Mouse (Mus musculus): Measurements from ENCODE around the gene Cav3. TPM values are rescaled to one million over a fixed set of nuclear protein-coding genes. Genes with fewer than 3 reads are reported as not detected.

Cav3 gene
- polyA plus RNA-seq (2015; fragmentation: Nextera tagmentation; extraction: Ambion mirVana) = not detected in 2 replicates

DNA sequence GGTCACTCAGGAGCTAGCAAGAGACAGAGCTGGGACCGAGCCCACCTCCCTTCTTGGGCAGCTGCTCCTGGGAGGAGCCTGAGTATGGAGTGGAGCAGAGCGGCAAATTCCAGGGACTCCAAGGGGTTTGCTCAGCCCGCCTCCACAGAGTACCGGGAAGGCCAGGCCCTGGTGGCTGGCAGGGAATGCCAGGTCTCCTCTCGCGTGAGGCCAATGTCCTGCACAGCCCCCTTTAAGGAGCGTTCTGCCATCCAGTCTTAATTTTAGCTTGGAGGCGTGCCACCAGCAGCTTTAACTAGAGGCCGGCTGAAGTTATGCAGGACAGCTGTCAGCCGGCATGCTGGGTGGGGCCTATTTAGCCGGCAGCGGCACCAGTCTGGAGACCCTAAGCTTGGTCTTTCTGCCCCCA, at the start of gene Cav3:
Gene Cav3 (plus strand): TSS at position 165 of the 409 bp plus-strand sequence.
- no peak within 1 kb of the TSS for H3K9ac ChIP-seq (replicated peaks)
- ATAC-seq (replicated peaks) = no peak
- no peak within 1 kb of the TSS for H3K4me3 ChIP-seq
- H3K4me1 ChIP-seq = no peaks in the 10 kb centered on the region
- H3K27me3 ChIP-seq = no peaks in the 10 kb centered on the region
- no peaks in the 10 kb centered on the region for H3K9me3 ChIP-seq
- H3K36me3 ChIP-seq = no peaks in the 10 kb centered on the region
- H3K4me2 ChIP-seq (replicated peaks) = no peak within 1 kb of the TSS
- 68% methylated on average over 12 of the region's 12 CpGs for WGBS
- H3K27ac ChIP-seq (replicated peaks) = no peak within 1 kb of the TSS

DNA sequence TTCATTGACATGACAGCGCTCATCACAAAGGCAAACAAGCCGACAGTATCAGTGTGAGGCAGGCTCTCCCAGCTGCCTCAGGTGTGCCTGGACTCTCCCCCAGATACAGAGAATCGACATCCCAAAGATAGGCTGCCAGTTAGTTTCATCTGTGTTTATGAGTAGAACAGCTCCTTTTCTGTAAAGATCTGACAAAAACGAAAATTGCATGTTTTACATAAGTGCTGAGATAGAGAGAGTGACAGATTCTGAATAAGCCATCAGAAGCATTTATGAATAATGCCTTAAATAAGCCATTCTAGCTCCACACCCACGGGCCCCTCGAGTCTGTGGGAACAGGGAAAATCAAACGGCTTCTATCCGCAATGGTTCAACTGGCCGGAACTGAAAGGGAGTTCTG, 40.0 kb upstream of the Cav3 start:
- H3K27ac ChIP-seq (replicated peaks) = peak overlapping the region; percentile 45; the same call in 1 of the 2 replicates
- no peak overlapping the region for H3K4me2 ChIP-seq (replicated peaks)
- H3K36me3 ChIP-seq = no peaks in the 10 kb centered on the region
- H3K4me1 ChIP-seq = peaks cover 2% of the 10 kb centered on the region; the same call in 1 of the 2 replicates
- ATAC-seq (replicated peaks) = 0 out of 2 replicates have a peak, but pooled peaks have one; percentile 23
- H3K27me3 ChIP-seq = no peaks in the 10 kb centered on the region
- no peaks in the 10 kb centered on the region for H3K9me3 ChIP-seq
- WGBS = 69% methylated on average over 9 of the region's 9 CpGs
- H3K9ac ChIP-seq (replicated peaks) = 0 out of 2 replicates have a peak overlapping the region, but pooled peaks have one; percentile 7
- no peak overlapping the region for H3K4me3 ChIP-seq

DNA sequence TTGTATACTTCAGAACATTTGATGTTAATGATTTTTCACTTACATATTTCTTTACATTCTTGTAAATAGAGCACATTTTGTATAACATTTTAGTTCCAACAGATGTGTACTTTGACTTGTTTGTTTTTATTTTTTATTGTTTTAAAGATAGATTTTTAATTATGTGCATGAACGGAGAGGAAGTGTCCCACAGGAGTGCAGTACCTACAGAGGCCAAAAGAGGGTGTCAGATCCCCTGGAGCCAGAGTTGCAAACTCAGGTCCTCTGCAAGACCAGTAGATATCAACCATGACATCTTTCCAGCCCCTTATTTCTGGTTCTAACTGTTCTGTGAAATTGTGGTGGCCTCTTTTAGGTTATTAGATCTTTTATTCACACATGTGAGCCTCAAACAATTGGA, 38.4 kb upstream of the Cav3 start:
- Histone ChIP-seq H3K4me2 (replicated peaks) (no peak overlapping the region), H3K4me1 (peaks cover 2% of the 10 kb centered on the region; the same call in 1 of the 2 replicates), H3K27ac (replicated peaks) (no peak overlapping the region), H3K9ac (replicated peaks) (no peak overlapping the region), H3K4me3 (no peak overlapping the region), H3K27me3 (no peaks in the 10 kb centered on the region), H3K36me3 (no peaks in the 10 kb centered on the region), H3K9me3 (no peaks in the 10 kb centered on the region)
- ATAC-seq (replicated peaks) = no peak
- 91% methylated on average over 1 of the region's 1 CpGs for WGBS

DNA sequence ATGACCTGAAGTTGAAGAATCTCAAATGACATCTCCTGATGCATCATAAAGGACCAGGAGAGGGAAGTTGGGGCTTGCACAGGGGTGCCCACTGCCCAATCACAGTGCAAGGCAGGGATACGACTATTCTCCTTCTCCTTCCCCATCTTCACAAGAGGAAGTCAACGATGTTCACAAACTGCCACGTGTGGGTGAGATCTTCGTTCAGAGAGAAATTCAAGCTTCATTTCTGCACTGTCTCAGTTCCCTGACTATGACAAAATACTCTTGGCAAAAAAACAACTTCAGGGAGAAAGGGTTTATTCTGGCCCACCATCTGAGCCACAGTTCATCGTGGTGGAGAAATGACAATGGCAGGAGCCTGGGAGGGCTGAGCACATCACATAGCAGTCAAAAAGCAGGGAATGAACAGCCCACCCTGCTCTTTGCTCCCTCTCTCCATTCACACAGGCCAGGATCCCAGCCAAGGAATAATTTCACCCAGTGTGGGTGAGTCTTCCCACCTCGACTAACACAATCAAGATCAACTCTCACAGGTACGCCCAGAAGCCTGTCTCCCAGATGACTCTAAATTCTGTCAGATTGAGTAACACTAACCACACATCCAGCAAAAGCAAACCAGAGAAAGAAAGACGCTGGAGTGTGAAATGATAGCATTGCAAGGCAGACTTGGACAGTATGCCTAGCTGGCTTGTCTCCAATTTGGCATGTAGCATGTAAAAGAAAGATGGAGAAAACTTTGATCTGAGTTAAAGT, 35.4 kb upstream of the Cav3 start:
- H3K27ac ChIP-seq (replicated peaks) = no peak overlapping the region
- H3K9ac ChIP-seq (replicated peaks) = no peak overlapping the region
- WGBS = 76% methylated on average over 8 of the region's 8 CpGs
- peaks cover 2% of the 10 kb centered on the region; the same call in 1 of the 2 replicates for H3K4me1 ChIP-seq
- no peak overlapping the region for H3K4me3 ChIP-seq
- H3K9me3 ChIP-seq = no peaks in the 10 kb centered on the region
- H3K4me2 ChIP-seq (replicated peaks) = no peak overlapping the region
- no peaks in the 10 kb centered on the region for H3K36me3 ChIP-seq
- peak; percentile 55; the same call in 1 of the 2 replicates for ATAC-seq (replicated peaks)
- H3K27me3 ChIP-seq = no peaks in the 10 kb centered on the region

DNA sequence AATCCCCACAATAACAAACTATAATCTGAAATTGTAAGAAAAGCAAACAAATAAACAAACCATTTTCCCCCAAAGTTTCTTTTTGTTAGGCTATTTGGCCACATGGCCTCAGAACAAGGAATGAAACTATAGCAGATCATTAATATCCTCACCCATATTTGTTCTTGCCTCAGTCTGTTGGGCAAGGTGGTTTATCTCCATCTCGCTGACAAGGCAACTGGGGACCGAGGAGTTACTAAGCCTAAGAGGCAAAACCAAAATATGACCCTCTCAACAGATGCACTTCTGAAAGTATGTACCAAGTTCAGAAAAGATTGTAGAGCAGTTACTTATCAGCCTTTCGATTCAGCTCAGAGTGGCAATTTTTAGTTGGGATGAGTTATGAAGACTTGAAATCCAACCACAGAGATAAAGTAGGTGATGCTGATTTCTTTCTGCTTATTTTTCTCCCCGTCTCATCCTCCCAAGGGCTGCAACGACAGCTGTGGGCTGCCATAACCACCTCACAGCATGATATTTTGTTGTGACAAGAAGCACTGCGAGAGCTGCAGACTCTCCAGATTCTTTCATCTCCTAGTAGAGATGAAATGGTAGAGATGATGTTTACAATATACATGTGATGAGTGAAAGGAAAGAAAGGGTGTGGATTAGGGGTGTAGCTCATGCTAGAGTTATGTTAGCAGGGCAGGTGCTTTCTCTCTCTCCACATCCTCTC, 33.1 kb upstream of the Cav3 start:
- Histone ChIP-seq H3K4me1 (no peaks in the 10 kb centered on the region), H3K27ac (replicated peaks) (no peak overlapping the region), H3K4me2 (replicated peaks) (no peak overlapping the region), H3K27me3 (no peaks in the 10 kb centered on the region), H3K4me3 (no peak overlapping the region), H3K36me3 (no peaks in the 10 kb centered on the region), H3K9ac (replicated peaks) (no peak overlapping the region), H3K9me3 (no peaks in the 10 kb centered on the region)
- ATAC-seq (replicated peaks) = no peak
- WGBS = 73% methylated on average over 6 of the region's 6 CpGs

DNA sequence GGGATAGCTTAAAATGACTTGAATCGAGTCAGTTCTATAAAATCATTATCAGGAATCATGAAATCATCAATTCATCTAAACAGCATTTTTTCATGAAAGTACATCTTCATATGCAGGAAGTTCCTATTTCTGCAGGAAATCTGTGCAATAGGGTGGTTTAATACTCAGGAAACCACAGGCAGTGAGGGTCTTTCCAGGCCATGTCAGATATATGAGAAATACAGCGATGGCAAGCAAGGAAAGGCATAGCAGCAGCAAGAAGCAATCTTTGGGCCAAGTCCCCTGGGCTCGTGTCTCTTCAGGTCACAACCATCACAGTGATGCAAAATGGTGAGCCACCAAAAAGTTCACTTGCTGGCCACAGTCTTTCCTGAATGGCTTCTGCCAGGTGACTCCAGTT, 13.6 kb upstream of the Cav3 start:
- no peak overlapping the region for H3K4me3 ChIP-seq
- WGBS = 91% methylated on average over 3 of the region's 3 CpGs
- H3K4me1 ChIP-seq = no peaks in the 10 kb centered on the region
- no peak overlapping the region for H3K4me2 ChIP-seq (replicated peaks)
- no peaks in the 10 kb centered on the region for H3K36me3 ChIP-seq
- no peaks in the 10 kb centered on the region for H3K9me3 ChIP-seq
- H3K27me3 ChIP-seq = no peaks in the 10 kb centered on the region
- ATAC-seq (replicated peaks) = no peak
- no peak overlapping the region for H3K27ac ChIP-seq (replicated peaks)
- H3K9ac ChIP-seq (replicated peaks) = no peak overlapping the region

DNA sequence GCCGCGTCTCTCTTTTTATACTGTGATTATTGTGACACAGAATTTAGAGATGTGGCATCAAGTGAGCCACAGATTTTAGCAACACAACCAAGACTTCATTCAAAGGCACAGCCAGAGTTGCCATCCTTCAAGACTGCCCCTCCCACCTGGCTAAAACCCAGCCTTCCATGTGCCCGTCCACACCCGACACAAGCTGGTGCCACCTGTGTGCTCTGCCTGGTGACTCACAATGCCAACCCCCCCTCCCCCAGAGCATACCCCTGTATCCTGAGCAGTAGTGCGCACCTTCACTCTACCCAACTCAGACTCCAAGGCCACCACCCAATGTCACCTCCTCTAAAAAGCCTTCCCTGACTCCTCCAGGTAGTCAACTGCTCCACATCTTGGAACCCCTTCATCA, 2.2 kb downstream of the Cav3 start:
- no peak overlapping the region for H3K4me2 ChIP-seq (replicated peaks)
- H3K4me1 ChIP-seq = no peaks in the 10 kb centered on the region
- H3K9ac ChIP-seq (replicated peaks) = no peak overlapping the region
- H3K27ac ChIP-seq (replicated peaks) = no peak overlapping the region
- H3K4me3 ChIP-seq = no peak overlapping the region
- no peaks in the 10 kb centered on the region for H3K36me3 ChIP-seq
- WGBS = 87% methylated on average over 5 of the region's 5 CpGs
- no peak for ATAC-seq (replicated peaks)
- no peaks in the 10 kb centered on the region for H3K27me3 ChIP-seq
- no peaks in the 10 kb centered on the region for H3K9me3 ChIP-seq

DNA sequence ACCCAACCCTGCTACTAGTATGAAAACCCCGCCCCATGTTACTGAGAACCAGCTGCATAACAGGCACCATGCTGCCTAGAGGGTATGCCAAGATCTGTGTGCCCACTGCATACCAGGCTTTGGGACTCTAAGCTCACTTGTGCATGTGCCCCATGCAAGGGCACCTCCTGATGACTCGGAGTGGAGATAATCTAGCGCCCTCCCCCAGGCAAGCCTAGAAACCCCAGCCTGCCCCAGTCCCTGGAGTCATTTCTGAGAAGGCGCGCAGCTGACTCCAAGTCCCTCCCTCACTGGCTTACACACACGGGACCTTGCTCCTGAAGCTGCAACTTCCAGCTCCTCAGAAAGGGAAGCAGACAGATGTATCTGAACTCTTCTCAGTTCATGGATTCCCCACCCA, 4.0 kb downstream of the Cav3 start:
- ATAC-seq (replicated peaks) = no peak
- no peak overlapping the region for H3K4me3 ChIP-seq

DNA sequence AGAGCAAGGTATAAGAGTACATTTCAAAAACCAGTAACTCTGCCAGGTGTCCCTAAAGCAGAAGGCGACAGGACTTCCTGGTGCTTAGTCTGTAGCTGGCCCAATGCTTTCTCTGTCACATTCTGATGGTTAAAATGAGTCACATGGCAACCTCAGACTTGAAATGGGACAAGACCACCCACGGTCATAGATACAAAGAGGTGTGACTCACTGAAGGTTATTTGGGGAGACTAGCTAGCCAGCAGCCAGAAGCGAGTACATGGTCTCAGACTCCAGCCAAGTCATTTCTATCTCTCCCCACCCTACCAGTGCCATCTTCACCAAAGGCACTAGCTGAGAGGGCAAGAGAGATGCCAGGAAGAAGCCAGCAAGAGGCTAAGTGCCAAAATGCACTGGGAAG, 6.1 kb downstream of the Cav3 start:
- Histone ChIP-seq H3K4me2 (replicated peaks) (no peak overlapping the region), H3K27me3 (no peaks in the 10 kb centered on the region), H3K4me3 (no peak overlapping the region), H3K36me3 (no peaks in the 10 kb centered on the region), H3K27ac (replicated peaks) (no peak overlapping the region), H3K4me1 (no peaks in the 10 kb centered on the region), H3K9ac (replicated peaks) (no peak overlapping the region), H3K9me3 (no peaks in the 10 kb centered on the region)
- no peak for ATAC-seq (replicated peaks)
- 87% methylated on average over 3 of the region's 3 CpGs for WGBS

More for the DNA sequence above, 4.0 kb downstream of the Cav3 start:
- WGBS = 86% methylated on average over 6 of the region's 6 CpGs
- no peaks in the 10 kb centered on the region for H3K36me3 ChIP-seq
- no peak overlapping the region for H3K27ac ChIP-seq (replicated peaks)
- no peak overlapping the region for H3K4me2 ChIP-seq (replicated peaks)
- H3K9ac ChIP-seq (replicated peaks) = no peak overlapping the region
- no peaks in the 10 kb centered on the region for H3K9me3 ChIP-seq
- H3K4me1 ChIP-seq = no peaks in the 10 kb centered on the region
- no peaks in the 10 kb centered on the region for H3K27me3 ChIP-seq

DNA sequence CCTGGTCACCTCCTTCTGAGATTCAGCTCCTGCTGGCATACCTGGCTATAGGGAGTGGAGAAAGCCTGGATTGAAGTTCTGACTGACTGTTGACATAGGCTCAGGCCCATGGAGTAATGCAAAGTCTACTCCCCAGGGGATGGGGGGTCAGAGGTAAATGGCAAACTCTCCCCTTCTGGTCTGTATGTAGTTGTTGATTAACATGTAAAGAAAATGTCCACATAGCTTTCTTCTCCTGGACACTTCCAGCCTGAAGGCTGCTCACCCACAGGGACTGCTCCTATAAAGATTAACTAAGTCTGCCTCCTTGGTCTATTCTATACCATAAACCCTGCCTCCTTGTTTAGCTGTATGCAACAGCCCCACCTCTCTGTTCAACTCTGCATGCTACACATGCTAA, 6.7 kb downstream of the Cav3 start:
- ATAC-seq (replicated peaks) = no peak
- Histone ChIP-seq H3K4me1 (no peaks in the 10 kb centered on the region), H3K27me3 (no peaks in the 10 kb centered on the region), H3K27ac (replicated peaks) (no peak overlapping the region), H3K4me3 (no peak overlapping the region), H3K36me3 (no peaks in the 10 kb centered on the region), H3K9me3 (no peaks in the 10 kb centered on the region), H3K9ac (replicated peaks) (no peak overlapping the region), H3K4me2 (replicated peaks) (no peak overlapping the region)

DNA sequence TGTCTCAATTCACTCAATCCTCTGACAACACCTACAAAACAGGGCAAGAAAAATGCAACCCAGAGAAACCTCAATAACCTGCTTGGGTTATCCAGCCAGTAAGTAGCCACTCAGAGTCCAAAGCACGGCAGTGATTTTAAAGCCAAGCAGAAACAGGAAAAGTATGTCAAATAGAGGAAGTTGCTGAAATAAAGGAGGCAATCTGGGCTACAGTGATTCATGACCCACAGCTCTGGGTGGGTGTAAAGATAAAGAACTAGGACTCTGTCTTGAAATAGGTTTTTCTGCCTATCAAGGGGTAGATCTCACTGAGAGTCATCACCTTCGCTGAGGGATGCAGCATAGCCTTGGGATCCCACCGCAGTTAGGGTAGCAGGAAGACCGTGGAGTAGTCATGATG, 12.3 kb downstream of the Cav3 start:
- 94% methylated on average over 4 of the region's 4 CpGs for WGBS
- H3K9ac ChIP-seq (replicated peaks) = no peak overlapping the region
- no peaks in the 10 kb centered on the region for H3K27me3 ChIP-seq
- no peak for ATAC-seq (replicated peaks)
- no peaks in the 10 kb centered on the region for H3K9me3 ChIP-seq
- H3K4me2 ChIP-seq (replicated peaks) = no peak overlapping the region
- no peaks in the 10 kb centered on the region for H3K4me1 ChIP-seq
- H3K4me3 ChIP-seq = no peak overlapping the region
- H3K27ac ChIP-seq (replicated peaks) = no peak overlapping the region
- H3K36me3 ChIP-seq = no peaks in the 10 kb centered on the region

DNA sequence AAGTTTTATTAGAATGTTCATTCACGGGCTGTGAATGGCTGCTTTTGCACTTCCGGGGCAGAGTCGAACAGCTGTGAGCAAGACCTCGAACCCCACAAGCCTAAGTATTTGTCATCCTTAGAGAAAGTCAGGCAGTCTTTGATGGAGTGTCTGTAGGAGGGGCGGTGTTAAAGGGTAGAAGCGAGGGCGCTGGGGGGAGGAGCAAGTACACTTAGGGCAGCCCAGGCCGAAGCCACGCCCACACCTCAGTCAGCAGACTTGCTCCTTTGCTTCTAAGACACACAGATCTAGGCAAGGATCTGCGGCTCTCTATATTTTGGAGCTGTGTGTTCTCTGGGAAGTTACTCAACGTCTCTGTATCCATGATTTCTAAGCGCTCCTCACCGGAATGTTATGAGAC, 20.6 kb downstream of the Cav3 start:
- Histone ChIP-seq H3K9me3 (no peaks in the 10 kb centered on the region), H3K9ac (replicated peaks) (no peak overlapping the region), H3K27me3 (no peaks in the 10 kb centered on the region), H3K4me2 (replicated peaks) (no peak overlapping the region), H3K36me3 (no peaks in the 10 kb centered on the region), H3K4me3 (no peak overlapping the region), H3K4me1 (no peaks in the 10 kb centered on the region), H3K27ac (replicated peaks) (no peak overlapping the region)
- 0 out of 2 replicates have a peak, but pooled peaks have one; percentile 13 for ATAC-seq (replicated peaks)
- 54% methylated on average over 13 of the region's 13 CpGs for WGBS

All from forebrain, embryonic 15.5 days (tissue).